Mouse (Mus musculus) heart, embryonic 11.5 days (tissue): ENCODE results near the gene Cdca7. TPM values are rescaled to one million over a fixed set of nuclear protein-coding genes. Genes with fewer than 3 reads are reported as not detected.
A peak's percentile ranks its signal among the peaks of the same experiment; 100 is the strongest.

ENCODE experiments used
- ATAC-seq: fragments of 200-750 bp; cut with Nextera tagmentation; replicated peaks from 2 replicates; pipeline ENCODE4 v1.8.0; 2017; ENCODE audit warnings: moderate library complexity; ENCODE audit not compliant: insufficient number of reproducible peaks, low FRiP score, low TSS enrichment
- H3K27ac ChIP-seq: fragments of 300-500 bp; sonication (generic); 2 replicates; pipeline ENCODE4 v1.5.1; 2014; ENCODE audit warnings: mild to moderate bottlenecking, low read depth, low read length
- H3K27me3 ChIP-seq: fragments of 300-500 bp; sonication (generic); 2 replicates; pipeline ENCODE4 v1.6.1; 2014; ENCODE audit warnings: mild to moderate bottlenecking, low read length, mixed read lengths; ENCODE audit not compliant: control insufficient read depth, insufficient read depth
- H3K36me3 ChIP-seq: fragments of 300-500 bp; sonication (generic); 2 replicates; pipeline ENCODE4 v1.6.1; 2014; ENCODE audit warnings: mild to moderate bottlenecking, low read length, moderate library complexity, mixed read lengths; ENCODE audit not compliant: control insufficient read depth, insufficient read depth
- H3K4me1 ChIP-seq: fragments of 300-500 bp; sonication (generic); 2 replicates; pipeline ENCODE4 v1.6.1; 2014; ENCODE audit warnings: low read length; ENCODE audit not compliant: control insufficient read depth, insufficient read depth
- H3K4me2 ChIP-seq: fragments of 300-500 bp; sonication (generic); 2 replicates; pipeline ENCODE4 v1.6.1; 2014; ENCODE audit warnings: mild to moderate bottlenecking, moderate library complexity
- H3K4me3 ChIP-seq: fragments of 300-500 bp; sonication (generic); 2 replicates; pipeline ENCODE4 v1.5.1; 2014; ENCODE audit warnings: low read depth, low read length
- H3K9ac ChIP-seq: fragments of 300-500 bp; sonication (generic); 2 replicates; pipeline ENCODE4 v1.6.1; 2014; ENCODE audit warnings: mild to moderate bottlenecking, low read depth, low read length, moderate library complexity
- H3K9me3 ChIP-seq: fragments of 300-500 bp; sonication (generic); replicated peaks from 2 replicates; pipeline ENCODE4 v1.6.1; 2016; ENCODE audit warnings: low read length; ENCODE audit not compliant: control insufficient read depth
- WGBS: fragments of 180-500 bp; shearing (Covaris S2); extraction: QIAGEN DNeasy Blood & Tissue Kit; methylation state at CpG from one replicate; pipeline ENCODE4 v1.1.7; 2014; ENCODE audit not compliant: insufficient replicate concordance; 5-methylcytosine and 5-hydroxymethylcytosine counted together
- polyA plus RNA-seq: library from polyadenylated mRNA; unstranded; fragments of >200 nt; fragmentation: Nextera tagmentation; extraction: Ambion mirVana; gene quantifications from 2 replicates; pipeline ENCODE4 v1.2.1, GENCODE M21; 2014

Cdca7 gene
- polyA plus RNA-seq, 1 experiment from 2014 or later, result 64.3 TPM

- H3K27ac ChIP-seq, result no peak overlapping the region
- H3K4me2 ChIP-seq, result no peak overlapping the region
- WGBS, result 46% methylated on average over 3 of the region's 3 CpGs
- H3K36me3 ChIP-seq, result no peaks in the 10 kb centered on the region
- no peaks in the 10 kb centered on the region for H3K27me3 ChIP-seq
- H3K9me3 ChIP-seq, result no peaks in the 10 kb centered on the region
- no peak for ATAC-seq
- no peaks in the 10 kb centered on the region for H3K4me1 ChIP-seq
- no peak overlapping the region for H3K4me3 ChIP-seq
- H3K9ac ChIP-seq, result no peak overlapping the region
Observed at GRCm38 (mm10) chr2:72453563-72453962, 22.4 kb upstream of the Cdca7 start.

GRCm38 (mm10) chr2:72456189-72456588 is 19.8 kb upstream of the Cdca7 start:
- 48% methylated on average over 1 of the region's 1 CpGs for WGBS
- Histone ChIP-seq H3K4me2 (no peak overlapping the region), H3K9me3 (no peaks in the 10 kb centered on the region)

GRCm38 (mm10) chr2:72464376-72465014 is 11.5 kb upstream of the Cdca7 start:
- Histone ChIP-seq H3K9me3 (no peaks in the 10 kb centered on the region), H3K4me3 (no peak overlapping the region), H3K36me3 (no peaks in the 10 kb centered on the region), H3K4me1 (no peaks in the 10 kb centered on the region), H3K27me3 (no peaks in the 10 kb centered on the region), H3K9ac (no peak overlapping the region), H3K4me2 (no peak overlapping the region), H3K27ac (no peak overlapping the region)
- no peak for ATAC-seq
- WGBS, result 56% methylated on average over 7 of the region's 7 CpGs

More at GRCm38 (mm10) chr2:72456189-72456588, 19.8 kb upstream of the Cdca7 start:
- H3K27ac ChIP-seq, result no peak overlapping the region
- no peaks in the 10 kb centered on the region for H3K27me3 ChIP-seq
- no peak for ATAC-seq
- no peak overlapping the region for H3K9ac ChIP-seq
- H3K36me3 ChIP-seq, result no peaks in the 10 kb centered on the region
- no peaks in the 10 kb centered on the region for H3K4me1 ChIP-seq
- H3K4me3 ChIP-seq, result no peak overlapping the region

GRCm38 (mm10) chr2:72467604-72468003 is 8.4 kb upstream of the Cdca7 start:
- no peak overlapping the region for H3K9ac ChIP-seq
- no peak for ATAC-seq
- 84% methylated on average over 1 of the region's 1 CpGs for WGBS
- H3K27ac ChIP-seq, result no peak overlapping the region
- no peak overlapping the region for H3K4me3 ChIP-seq
- no peaks in the 10 kb centered on the region for H3K4me1 ChIP-seq
- no peak overlapping the region for H3K4me2 ChIP-seq
- H3K36me3 ChIP-seq, result no peaks in the 10 kb centered on the region
- H3K9me3 ChIP-seq, result no peaks in the 10 kb centered on the region
- H3K27me3 ChIP-seq, result no peaks in the 10 kb centered on the region

GRCm38 (mm10) chr2:72471415-72472070 is 4.4 kb upstream of the Cdca7 start:
- Histone ChIP-seq H3K9me3 (no peaks in the 10 kb centered on the region), H3K36me3 (no peaks in the 10 kb centered on the region), H3K4me2 (no peak overlapping the region), H3K9ac (no peak overlapping the region), H3K4me1 (no peaks in the 10 kb centered on the region), H3K27ac (no peak overlapping the region), H3K27me3 (no peaks in the 10 kb centered on the region), H3K4me3 (no peak overlapping the region)
- 68% methylated on average over 16 of the region's 16 CpGs for WGBS
- ATAC-seq, result no peak

GRCm38 (mm10) chr2:72474531-72475287 is 1.2 kb upstream of the Cdca7 start:
- no peak for ATAC-seq
- H3K27me3 ChIP-seq, result no peaks in the 10 kb centered on the region
- H3K4me2 ChIP-seq, result peak overlapping the region; percentile 75
- H3K27ac ChIP-seq, result no peak overlapping the region
- H3K9me3 ChIP-seq, result no peaks in the 10 kb centered on the region
- WGBS, result 45% methylated on average over 7 of the region's 7 CpGs
- H3K36me3 ChIP-seq, result 0 out of 2 replicates have a peak, but pooled peaks cover 2% of the 10 kb centered on the region
- H3K4me1 ChIP-seq, result peaks cover 13% of the 10 kb centered on the region
- H3K9ac ChIP-seq, result no peak overlapping the region
- H3K4me3 ChIP-seq, result no peak overlapping the region

GRCm38 (mm10) chr2:72475423-72475796 is 549 bp upstream of the Cdca7 start:
- Histone ChIP-seq H3K4me1 (peaks cover 13% of the 10 kb centered on the region), H3K4me2 (peak overlapping the region; percentile 75), H3K27me3 (no peaks in the 10 kb centered on the region), H3K9me3 (no peaks in the 10 kb centered on the region), H3K9ac (peak overlapping the region; percentile 84), H3K36me3 (0 out of 2 replicates have a peak, but pooled peaks cover 2% of the 10 kb centered on the region), H3K4me3 (peak overlapping the region; percentile 86), H3K27ac (peak overlapping the region; percentile 86)
- WGBS, result 0% methylated on average over 7 of the region's 7 CpGs
- no peak for ATAC-seq

- peak overlapping the region; percentile 75 for H3K4me2 ChIP-seq
- H3K4me3 ChIP-seq, result peak overlapping the region; percentile 86
- peaks cover 13% of the 10 kb centered on the region for H3K4me1 ChIP-seq
- 0 out of 2 replicates have a peak, but pooled peaks cover 2% of the 10 kb centered on the region for H3K36me3 ChIP-seq
- ATAC-seq, result peak; percentile 37; the same call in 1 of the 2 replicates
- under 1% methylated on average over 53 of the region's 53 CpGs for WGBS
- H3K9ac ChIP-seq, result peak overlapping the region; percentile 84
- no peaks in the 10 kb centered on the region for H3K27me3 ChIP-seq
- H3K9me3 ChIP-seq, result no peaks in the 10 kb centered on the region
- H3K27ac ChIP-seq, result peak overlapping the region; percentile 86
Observed at GRCm38 (mm10) chr2:72476486-72477211, 690 bp downstream of the Cdca7 start.
